Mouse (Mus musculus) spleen, adult 2 months (tissue): ENCODE results near the gene Sgce. TPM values are rescaled to one million over a fixed set of nuclear protein-coding genes. Genes with fewer than 3 reads are reported as not detected.
A peak's percentile ranks its signal among the peaks of the same experiment; 100 is the strongest.

Experiments used
- DNase-seq, 2 experiments: peaks; one replicate each; pipeline versions ENCODE4 v3.0.0 to v3.0.0-alpha.2; 2012 to 2021; ENCODE audit warnings: low spot score in 2 of 2, low read depth in 1 of 2
- H3K27ac ChIP-seq: fragments of 200-500 bp; 2 replicates; pipeline ENCODE4 v1.5.1; 2012; ENCODE audit warnings: low read length, inconsistent platforms; ENCODE audit not compliant: insufficient read depth
- H3K27me3 ChIP-seq: fragments of 200-500 bp; 2 replicates; pipeline ENCODE4 v1.6.1; 2012; ENCODE audit warnings: mild to moderate bottlenecking, moderate library complexity, low read length, inconsistent platforms; ENCODE audit not compliant: control insufficient read depth, insufficient read depth
- H3K36me3 ChIP-seq: fragments of 200-500 bp; 2 replicates; pipeline ENCODE4 v1.6.1; 2012; ENCODE audit warnings: mild to moderate bottlenecking, low read length, inconsistent platforms; ENCODE audit not compliant: control insufficient read depth, insufficient read depth
- H3K4me1 ChIP-seq: fragments of 200-500 bp; 2 replicates; pipeline ENCODE4 v1.6.1; 2011; ENCODE audit warnings: inconsistent platforms; ENCODE audit not compliant: control insufficient read depth, insufficient read depth, insufficient read length
- H3K4me3 ChIP-seq: fragments of 200-500 bp; 2 replicates; pipeline ENCODE4 v1.5.1; 2011; ENCODE audit warnings: mild to moderate bottlenecking, inconsistent platforms; ENCODE audit not compliant: insufficient read depth, insufficient read length; ENCODE audit errors: extremely low read depth
- CTCF ChIP-seq: fragments of 200-500 bp; IDR thresholded peaks from 2 replicates; pipeline ENCODE4 v1.5.1; 2011; ENCODE audit warnings: mild to moderate bottlenecking, inconsistent platforms; ENCODE audit not compliant: insufficient read depth, insufficient read length, insufficient replicate concordance; ENCODE audit errors: extremely low read depth
- POLR2A ChIP-seq: fragments of 200-500 bp; IDR thresholded peaks from 2 replicates; pipeline ENCODE4 v1.6.1; 2011; ENCODE audit warnings: low read depth, low read length, inconsistent platforms
- WGBS: fragments of 180-500 bp; shearing (Covaris S2); methylation state at CpG from one replicate; pipeline ENCODE4 v1.1.7; 2018; 5-methylcytosine and 5-hydroxymethylcytosine counted together
- polyA plus RNA-seq: library from polyadenylated mRNA; depleted of rRNA; stranded (reverse); fragments of >200 nt; gene quantifications from 2 replicates; pipeline ENCODE4 v1.2.3, GENCODE M21; 2012

The Sgce gene
- polyA plus RNA-seq, 1 experiment = 3.4 TPM

DNA sequence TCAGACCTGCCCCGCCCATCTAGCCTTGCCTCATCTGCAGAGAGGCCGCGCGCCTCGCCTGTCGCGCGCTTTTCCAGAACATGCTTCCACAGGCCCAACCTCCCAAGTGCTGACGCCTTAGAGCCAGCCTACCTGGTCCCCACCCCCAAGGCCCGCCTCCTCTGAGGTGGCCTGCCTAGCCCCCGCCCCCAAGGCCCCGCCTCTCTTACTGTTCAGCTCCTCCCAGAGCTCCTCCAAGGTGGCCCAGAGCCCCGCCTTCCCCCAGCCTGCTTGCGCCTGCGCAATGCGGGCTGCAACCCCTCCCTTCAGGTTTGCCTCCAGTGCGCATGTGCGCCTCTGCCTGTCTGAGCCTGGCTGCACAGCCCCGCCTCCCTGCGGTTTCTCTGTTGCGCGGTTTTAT is 2.1 kb upstream of the Sgce start:
- peak; percentile 63 to 86 for DNase-seq
- H3K27ac ChIP-seq = no peak overlapping the region
- no peaks in the 10 kb centered on the region for H3K4me1 ChIP-seq
- whole genome bisulfite sequencing = 48% methylated on average over 22 of the region's 22 CpGs
- H3K27me3 ChIP-seq = peaks cover 1% of the 10 kb centered on the region; the same call in 1 of the 2 replicates
- H3K36me3 ChIP-seq = no peaks in the 10 kb centered on the region
- no peak overlapping the region; the same call in 1 of the 2 replicates for H3K4me3 ChIP-seq
- TF ChIP-seq POLR2A = no peak
- no peak for TF ChIP-seq CTCF

DNA sequence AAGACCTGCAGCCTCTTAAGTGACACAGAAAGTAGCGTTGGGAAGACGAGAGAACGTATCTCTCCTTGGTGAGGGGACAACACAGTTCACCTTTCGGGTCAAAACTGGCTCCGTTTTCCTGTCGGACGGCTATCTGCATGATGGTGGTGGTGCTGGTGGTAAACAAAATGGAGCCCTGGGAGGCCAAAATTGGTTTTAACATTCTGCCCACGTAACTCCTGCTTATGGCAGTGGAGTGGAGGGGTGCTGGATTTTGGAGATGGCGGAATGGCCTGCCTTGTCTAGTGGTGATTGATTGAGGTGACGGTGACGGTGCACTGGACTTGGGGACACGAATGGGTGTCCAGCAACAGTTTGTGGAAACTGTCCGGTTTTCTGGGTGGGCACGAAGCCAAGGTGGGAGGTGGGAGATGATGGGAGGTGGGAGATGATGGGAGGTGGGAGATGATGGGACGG is 1.5 kb upstream of the Sgce start:
- no peak for DNase-seq
- no peaks in the 10 kb centered on the region for H3K36me3 ChIP-seq
- peaks cover 1% of the 10 kb centered on the region; the same call in 1 of the 2 replicates for H3K27me3 ChIP-seq
- WGBS = 58% methylated on average over 15 of the region's 15 CpGs
- peak overlapping the region; percentile 20; the same call in 1 of the 2 replicates for H3K4me3 ChIP-seq
- H3K27ac ChIP-seq = no peak overlapping the region
- H3K4me1 ChIP-seq = no peaks in the 10 kb centered on the region
- TF ChIP-seq POLR2A = no peak
- no peak for TF ChIP-seq CTCF

DNA sequence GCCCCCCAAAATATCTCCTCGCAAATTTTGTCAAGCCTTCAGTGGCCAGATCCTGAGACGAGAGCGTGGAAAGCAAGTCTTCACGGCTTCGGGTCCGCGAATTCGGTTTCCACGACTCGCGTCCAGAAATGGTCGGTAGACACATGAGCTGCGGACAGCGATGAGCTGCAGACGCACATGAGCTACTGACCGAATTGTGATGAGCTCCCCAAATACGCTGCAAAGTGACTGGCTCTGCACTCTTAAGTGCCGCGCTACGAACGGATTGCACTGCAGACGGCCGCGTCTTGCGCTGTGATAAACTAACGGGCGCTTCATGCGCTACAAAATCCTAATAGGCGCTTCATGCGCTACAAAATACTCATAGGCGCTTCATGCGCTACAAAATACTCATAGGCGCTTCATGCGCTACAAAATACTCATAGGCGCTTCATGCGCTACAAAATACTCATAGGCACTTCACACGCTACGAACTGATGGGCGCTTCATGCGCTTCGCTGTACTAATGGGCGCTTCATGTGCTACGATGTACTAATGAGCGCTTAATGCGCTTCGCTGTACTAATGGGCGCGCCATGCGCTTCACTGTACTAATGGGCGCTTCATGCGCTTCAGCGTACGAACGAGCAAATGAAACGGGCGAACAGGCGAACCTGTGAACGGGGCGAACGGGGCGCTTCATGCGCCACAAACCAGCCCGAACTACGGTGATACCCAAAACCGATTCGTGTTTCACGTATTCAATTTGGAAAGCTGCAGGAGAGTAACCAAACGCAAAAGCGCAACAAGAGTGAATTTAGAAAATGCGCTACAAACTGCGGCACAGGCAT is 884 bp upstream of the Sgce start:
- no peaks in the 10 kb centered on the region for H3K4me1 ChIP-seq
- 52% methylated on average over 71 of the region's 71 CpGs for WGBS
- peak; percentile 7 to 40 for DNase-seq
- peaks cover 1% of the 10 kb centered on the region; the same call in 1 of the 2 replicates for H3K27me3 ChIP-seq
- no peaks in the 10 kb centered on the region for H3K36me3 ChIP-seq
- peak overlapping the region; percentile 20; the same call in 1 of the 2 replicates for H3K4me3 ChIP-seq
- TF ChIP-seq CTCF (no peak), POLR2A (no peak)
- no peak overlapping the region for H3K27ac ChIP-seq

DNA sequence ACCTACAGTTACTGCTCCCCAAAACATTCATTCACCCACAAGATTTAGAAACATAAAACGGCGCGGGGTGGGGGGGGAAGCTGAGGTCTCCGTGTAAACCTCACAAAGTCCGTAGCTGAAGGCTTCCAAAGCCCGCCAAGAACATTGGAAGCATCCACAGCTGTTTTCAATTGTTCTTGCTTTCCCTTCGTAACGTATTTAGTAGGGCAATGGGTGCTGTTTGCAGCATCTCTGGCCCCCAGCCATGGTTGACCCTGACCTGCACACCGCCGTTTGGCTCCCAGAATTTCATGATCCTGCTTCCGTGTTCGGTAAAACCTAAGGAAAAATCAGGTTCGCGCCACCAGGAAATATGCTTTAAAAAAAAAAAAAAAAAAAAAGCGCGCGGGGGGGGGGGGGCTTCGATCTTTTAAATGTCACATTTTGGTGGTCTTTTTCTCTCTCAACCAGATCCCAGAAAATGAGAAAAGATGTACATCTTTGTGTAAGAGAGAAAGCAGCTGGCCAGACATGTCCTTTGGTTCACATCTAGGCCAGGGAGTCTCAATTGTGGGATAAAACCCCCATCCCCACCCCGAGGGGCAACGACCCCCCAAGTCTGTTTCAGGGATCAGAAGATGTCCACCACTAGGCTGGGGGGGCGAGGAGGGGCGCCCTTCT is 841 bp downstream of the Sgce start:
- no peak for DNase-seq
- 53% methylated on average over 22 of the region's 22 CpGs for WGBS
- H3K27ac ChIP-seq = no peak overlapping the region

DNA sequence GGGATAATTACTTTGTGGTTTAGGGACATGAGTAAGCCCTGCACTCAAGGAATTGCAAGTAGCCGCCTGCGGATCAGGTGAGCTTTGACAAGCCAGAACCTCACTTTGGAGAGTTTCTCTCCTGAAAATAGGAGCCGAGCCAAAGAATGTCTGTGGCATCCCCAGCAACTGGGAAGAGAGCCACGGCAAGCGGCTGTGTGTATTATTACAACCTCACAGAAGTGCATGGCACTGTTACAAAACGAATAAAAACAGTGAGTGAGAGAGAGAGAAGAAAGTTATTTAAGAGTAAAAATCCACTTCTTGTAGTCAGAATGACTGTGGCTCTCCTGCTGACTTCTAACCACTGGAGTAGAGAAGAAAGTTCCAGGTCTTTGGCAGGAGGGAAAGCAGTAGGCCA is 6.5 kb downstream of the Sgce start:
- DNase-seq = no peak
- 80% methylated on average over 6 of the region's 6 CpGs for WGBS
- TF ChIP-seq CTCF (no peak), POLR2A (no peak)
- Histone ChIP-seq H3K27me3 (no peaks in the 10 kb centered on the region), H3K4me3 (no peak overlapping the region), H3K36me3 (no peaks in the 10 kb centered on the region), H3K27ac (no peak overlapping the region), H3K4me1 (no peaks in the 10 kb centered on the region)

More for the DNA sequence above, 841 bp downstream of the Sgce start:
- H3K27me3 ChIP-seq = peaks cover 1% of the 10 kb centered on the region; the same call in 1 of the 2 replicates
- no peaks in the 10 kb centered on the region for H3K36me3 ChIP-seq
- no peak overlapping the region; the same call in 1 of the 2 replicates for H3K4me3 ChIP-seq
- no peaks in the 10 kb centered on the region for H3K4me1 ChIP-seq
- no peak for TF ChIP-seq CTCF
- TF ChIP-seq POLR2A = no peak

DNA sequence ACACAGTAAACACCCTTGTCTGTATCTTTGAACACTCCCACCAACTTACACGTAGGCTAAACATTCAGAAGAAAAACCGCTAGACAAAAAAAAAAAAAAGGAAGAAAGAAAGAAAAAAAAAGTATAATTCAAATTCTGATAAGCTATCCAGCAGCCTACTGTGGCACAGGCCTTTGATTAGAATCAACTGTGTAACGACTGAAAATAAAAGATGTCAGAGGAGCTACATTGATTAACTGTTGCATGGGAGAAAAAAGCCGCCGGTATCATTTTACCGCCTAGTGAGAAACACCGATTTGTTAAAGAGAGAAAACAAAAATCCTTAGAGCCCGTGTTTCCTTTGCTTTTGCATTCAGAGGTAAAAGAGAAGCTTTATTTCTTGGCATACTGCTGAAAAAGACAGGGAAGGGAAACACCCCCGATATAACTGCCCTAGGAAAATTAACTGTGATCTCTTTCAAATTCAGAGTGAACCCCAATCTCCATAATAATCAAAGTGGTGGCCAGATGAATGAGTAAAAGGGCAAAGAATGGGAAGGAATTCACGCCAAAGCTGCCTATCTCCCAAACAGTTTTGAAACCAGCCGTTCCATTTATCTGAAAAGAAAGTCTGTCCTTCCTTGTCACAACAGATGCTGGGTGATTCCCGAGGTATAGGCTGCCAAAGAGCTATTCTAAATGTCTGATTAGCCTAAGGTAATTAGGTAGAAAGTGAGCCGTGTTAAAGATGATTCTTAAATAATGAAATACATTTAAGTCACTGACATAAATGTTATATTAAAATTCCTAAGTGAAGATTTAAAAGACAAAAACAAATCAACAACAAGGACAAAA is 7.3 kb downstream of the Sgce start:
- WGBS = 67% methylated on average over 13 of the region's 13 CpGs
- no peaks in the 10 kb centered on the region for H3K36me3 ChIP-seq
- H3K4me1 ChIP-seq = no peaks in the 10 kb centered on the region
- DNase-seq = no peak
- H3K27ac ChIP-seq = no peak overlapping the region
- no peaks in the 10 kb centered on the region for H3K27me3 ChIP-seq
- no peak for TF ChIP-seq CTCF
- TF ChIP-seq POLR2A = no peak
- no peak overlapping the region for H3K4me3 ChIP-seq
